10 mouse cellular contexts compared by ENCODE assay signal in the genomic region with DNA sequence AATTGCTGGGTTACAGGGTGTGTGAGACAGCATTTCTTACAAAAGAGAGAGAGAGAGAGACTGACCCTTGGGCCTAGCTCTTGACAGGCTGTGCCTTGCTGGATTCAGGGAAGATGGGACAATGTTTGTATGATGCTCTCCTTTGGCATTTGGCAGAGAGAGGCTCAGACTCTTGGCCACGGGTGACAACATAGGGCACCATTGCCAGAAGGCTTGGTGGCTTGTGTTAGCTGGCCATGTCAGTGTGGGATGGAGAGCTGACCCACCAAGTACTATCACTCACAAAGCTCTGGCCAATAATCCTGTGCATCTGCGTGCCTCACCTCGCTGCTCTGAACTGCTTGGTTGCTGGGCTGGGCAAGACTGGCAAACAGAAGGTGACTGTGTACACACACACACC.
DNase-seq lines count a peak whose midpoint lies in the region; ATAC-seq and TF ChIP-seq lines count a peak whose summit lies in the region.
"Had no signal": no experiment of that assay in that cellular context is flagged by ENCODE, and none has a peak within 500 bp of the region (broad histone marks: within the 10 kb centered on the region; RNA-seq: fewer than 3 reads in every experiment).

No protein-coding gene starts in this region.

- no peak overlapping the region for H3K4me2 ChIP-seq in forebrain, embryonic 11.5 days (ENCODE audit: low read depth, low read length, severe bottlenecking)
- no peak overlapping the region for H3K4me2 ChIP-seq in kidney, embryonic 15.5 days
- H3K4me2 ChIP-seq in forebrain, embryonic 12.5 days = no peak overlapping the region
- no peak overlapping the region for H3K4me2 ChIP-seq in midbrain, postnatal 0 days (ENCODE audit: low read depth, low read length, poor library complexity, severe bottlenecking)

- peaks cover 64% of the 10 kb centered on the region for H3K36me3 ChIP-seq in forebrain, embryonic 10.5 days (replicated peaks)
- no peaks in the 10 kb centered on the region for H3K36me3 ChIP-seq in forebrain, embryonic 11.5 days (ENCODE audit: control insufficient read depth, insufficient read depth, low read length)
- H3K36me3 ChIP-seq in kidney, embryonic 15.5 days = peaks cover 38% of the 10 kb centered on the region
- peaks cover 8% of the 10 kb centered on the region; the same call in 1 of the 2 replicates for H3K36me3 ChIP-seq in forebrain, embryonic 12.5 days (replicated peaks)
- H3K36me3 ChIP-seq in midbrain, postnatal 0 days (ENCODE audit: insufficient read depth, low read length) = no peaks in the 10 kb centered on the region

- no peak for DNase-seq in forebrain, embryonic 10.5 days (ENCODE audit: extremely low spot score, low spot score)
- DNase-seq in forebrain, embryonic 11.5 days (ENCODE audit: low spot score) = no peak
- DNase-seq in kidney, postnatal 14 days = no peak
- DNase-seq in midbrain, postnatal 0 days (ENCODE audit: low spot score) = no peak
- no peak for DNase-seq in kidney, postnatal 4 days
- DNase-seq in spleen, postnatal 14 days (ENCODE audit: low spot score in 2 of 2) = no peak
- DNase-seq: liver; thymus, postnatal 4 days had no signal

- no peaks in the 10 kb centered on the region for H3K27me3 ChIP-seq in forebrain, embryonic 10.5 days (ENCODE audit: poor library complexity, severe bottlenecking)
- no peaks in the 10 kb centered on the region for H3K27me3 ChIP-seq in forebrain, embryonic 11.5 days (ENCODE audit: control insufficient read depth, insufficient read depth, low read length)
- H3K27me3 ChIP-seq in kidney, embryonic 15.5 days = no peaks in the 10 kb centered on the region
- H3K27me3 ChIP-seq in forebrain, embryonic 12.5 days = no peaks in the 10 kb centered on the region
- H3K27me3 ChIP-seq in midbrain, postnatal 0 days (ENCODE audit: insufficient read depth, low read length) = no peaks in the 10 kb centered on the region

- no peak for ATAC-seq in forebrain, embryonic 11.5 days (replicated peaks; ENCODE audit: low FRiP score)
- no peak for ATAC-seq in kidney, embryonic 15.5 days (replicated peaks; ENCODE audit: low FRiP score)
- no peak for ATAC-seq in forebrain, embryonic 12.5 days (ENCODE audit: low FRiP score)
- ATAC-seq in midbrain, postnatal 0 days (ENCODE audit: low FRiP score) = no peak

- H3K27ac ChIP-seq in forebrain, embryonic 10.5 days = 0 out of 2 replicates have a peak overlapping the region, but pooled peaks have one; percentile 2
- H3K27ac ChIP-seq in forebrain, embryonic 11.5 days (ENCODE audit: low read depth, low read length) = no peak overlapping the region
- H3K27ac ChIP-seq in kidney, embryonic 15.5 days = peak overlapping the region; percentile 65; the same call in 1 of the 2 replicates
- peak overlapping the region; percentile 75 for H3K27ac ChIP-seq in forebrain, embryonic 12.5 days
- peak overlapping the region; percentile 52; the same call in 1 of the 2 replicates for H3K27ac ChIP-seq in midbrain, postnatal 0 days (ENCODE audit: low read depth, low read length)

- H3K9me3 ChIP-seq in forebrain, embryonic 10.5 days = no peaks in the 10 kb centered on the region
- no peaks in the 10 kb centered on the region for H3K9me3 ChIP-seq in forebrain, embryonic 11.5 days (ENCODE audit: control insufficient read depth, low read length)
- no peaks in the 10 kb centered on the region for H3K9me3 ChIP-seq in kidney, embryonic 15.5 days (replicated peaks)
- no peaks in the 10 kb centered on the region for H3K9me3 ChIP-seq in forebrain, embryonic 12.5 days
- no peaks in the 10 kb centered on the region for H3K9me3 ChIP-seq in midbrain, postnatal 0 days (ENCODE audit: low read length)

- no peak overlapping the region for H3K9ac ChIP-seq in forebrain, embryonic 11.5 days (ENCODE audit: low read length)
- H3K9ac ChIP-seq in kidney, embryonic 15.5 days = no peak overlapping the region
- no peak overlapping the region for H3K9ac ChIP-seq in forebrain, embryonic 12.5 days
- no peak overlapping the region for H3K9ac ChIP-seq in midbrain, postnatal 0 days (replicated peaks; ENCODE audit: low read length, poor library complexity, severe bottlenecking)

- TF ChIP-seq CTCF in midbrain, postnatal 0 days (IDR thresholded peaks at IDR 0.05) = no peak

- 91% methylated on average over 3 of the region's 3 CpGs for WGBS in forebrain, embryonic 10.5 days
- WGBS in forebrain, embryonic 11.5 days = 91% methylated on average over 3 of the region's 3 CpGs
- WGBS in kidney, embryonic 15.5 days = 88% methylated on average over 3 of the region's 3 CpGs
- WGBS in forebrain, embryonic 12.5 days = 90% methylated on average over 3 of the region's 3 CpGs
- WGBS in midbrain, postnatal 0 days = 89% methylated on average over 3 of the region's 3 CpGs

- no peak overlapping the region for H3K4me3 ChIP-seq in forebrain, embryonic 10.5 days
- H3K4me3 ChIP-seq in forebrain, embryonic 11.5 days (ENCODE audit: low read depth, low read length) = no peak overlapping the region
- no peak overlapping the region for H3K4me3 ChIP-seq in kidney, embryonic 15.5 days (replicated peaks)
- H3K4me3 ChIP-seq in forebrain, embryonic 12.5 days (replicated peaks) = no peak overlapping the region
- no peak overlapping the region for H3K4me3 ChIP-seq in midbrain, postnatal 0 days (ENCODE audit: low read depth, low read length)

- peaks cover 68% of the 10 kb centered on the region for H3K4me1 ChIP-seq in forebrain, embryonic 10.5 days
- H3K4me1 ChIP-seq in forebrain, embryonic 11.5 days (replicated peaks; ENCODE audit: control insufficient read depth, insufficient read depth, low read length) = peaks cover 18% of the 10 kb centered on the region
- peaks cover 74% of the 10 kb centered on the region for H3K4me1 ChIP-seq in kidney, embryonic 15.5 days
- H3K4me1 ChIP-seq in forebrain, embryonic 12.5 days = peaks cover 76% of the 10 kb centered on the region
- H3K4me1 ChIP-seq in midbrain, postnatal 0 days (ENCODE audit: insufficient read depth, low read length) = peaks cover 12% of the 10 kb centered on the region; the same call in 1 of the 2 replicates
